Mouse (Mus musculus) neural tube, embryonic 11.5 days (tissue): ENCODE measurements around the gene Stx16. TPM values are rescaled to one million over a fixed set of nuclear protein-coding genes. Genes with fewer than 3 reads are reported as not detected.
A peak's percentile ranks its signal among the peaks of the same experiment; 100 is the strongest.

ENCODE experiments used
- ATAC-seq: fragments of 200-750 bp; cut with Nextera tagmentation; 2 replicates; pipeline ENCODE4 v1.8.0; 2017; ENCODE audit warnings: moderate number of reproducible peaks, mild to moderate bottlenecking, moderate TSS enrichment, moderate library complexity; ENCODE audit not compliant: insufficient read depth, low FRiP score, low TSS enrichment
- DNase-seq: peaks from one replicate; pipeline ENCODE4 v3.0.0-alpha.2; 2015; ENCODE audit warnings: low spot score
- H3K27ac ChIP-seq: fragments of 300-500 bp; sonication (generic); 2 replicates; pipeline ENCODE4 v1.5.1; 2014; ENCODE audit warnings: low read depth, mild to moderate bottlenecking, low read length
- H3K27me3 ChIP-seq: fragments of 300-500 bp; sonication (generic); 2 replicates; pipeline ENCODE4 v1.6.1; 2014; ENCODE audit warnings: mild to moderate bottlenecking, low read length, mixed read lengths; ENCODE audit not compliant: control insufficient read depth, insufficient read depth
- H3K36me3 ChIP-seq: fragments of 300-500 bp; sonication (generic); 2 replicates; pipeline ENCODE4 v1.6.1; 2014; ENCODE audit warnings: mild to moderate bottlenecking, low read length, moderate library complexity, mixed read lengths; ENCODE audit not compliant: control insufficient read depth, insufficient read depth
- H3K4me1 ChIP-seq: fragments of 300-500 bp; sonication (generic); 2 replicates; pipeline ENCODE4 v1.6.1; 2014; ENCODE audit warnings: low read length, mixed read lengths; ENCODE audit not compliant: control insufficient read depth, insufficient read depth
- H3K4me2 ChIP-seq: fragments of 300-500 bp; sonication (generic); 2 replicates; pipeline ENCODE4 v1.6.1; 2014; ENCODE audit warnings: low read depth, mild to moderate bottlenecking, moderate library complexity
- H3K4me3 ChIP-seq: fragments of 300-500 bp; sonication (generic); 2 replicates; pipeline ENCODE4 v1.5.1; 2014; ENCODE audit warnings: low read depth, low read length
- H3K9ac ChIP-seq: fragments of 300-500 bp; sonication (generic); 2 replicates; pipeline ENCODE4 v1.6.1; 2014; ENCODE audit warnings: mild to moderate bottlenecking, low read length
- H3K9me3 ChIP-seq: fragments of 300-500 bp; sonication (generic); 2 replicates; pipeline ENCODE4 v1.6.1; 2016; ENCODE audit warnings: low read length; ENCODE audit not compliant: control insufficient read depth
- WGBS: fragments of 180-500 bp; shearing (Covaris S2); extraction: QIAGEN DNeasy Blood & Tissue Kit; methylation state at CpG from one replicate; pipeline ENCODE4 v1.1.7; 2014; 5-methylcytosine and 5-hydroxymethylcytosine counted together
- polyA plus RNA-seq: library from polyadenylated mRNA; unstranded; fragments of >200 nt; fragmentation: Nextera tagmentation; extraction: Ambion mirVana; gene quantifications from 2 replicates; pipeline ENCODE4 v1.2.1, GENCODE M21; 2014

The Stx16 gene
- polyA plus RNA-seq, result 8.4 and 9.8 TPM in 2 replicates

DNA sequence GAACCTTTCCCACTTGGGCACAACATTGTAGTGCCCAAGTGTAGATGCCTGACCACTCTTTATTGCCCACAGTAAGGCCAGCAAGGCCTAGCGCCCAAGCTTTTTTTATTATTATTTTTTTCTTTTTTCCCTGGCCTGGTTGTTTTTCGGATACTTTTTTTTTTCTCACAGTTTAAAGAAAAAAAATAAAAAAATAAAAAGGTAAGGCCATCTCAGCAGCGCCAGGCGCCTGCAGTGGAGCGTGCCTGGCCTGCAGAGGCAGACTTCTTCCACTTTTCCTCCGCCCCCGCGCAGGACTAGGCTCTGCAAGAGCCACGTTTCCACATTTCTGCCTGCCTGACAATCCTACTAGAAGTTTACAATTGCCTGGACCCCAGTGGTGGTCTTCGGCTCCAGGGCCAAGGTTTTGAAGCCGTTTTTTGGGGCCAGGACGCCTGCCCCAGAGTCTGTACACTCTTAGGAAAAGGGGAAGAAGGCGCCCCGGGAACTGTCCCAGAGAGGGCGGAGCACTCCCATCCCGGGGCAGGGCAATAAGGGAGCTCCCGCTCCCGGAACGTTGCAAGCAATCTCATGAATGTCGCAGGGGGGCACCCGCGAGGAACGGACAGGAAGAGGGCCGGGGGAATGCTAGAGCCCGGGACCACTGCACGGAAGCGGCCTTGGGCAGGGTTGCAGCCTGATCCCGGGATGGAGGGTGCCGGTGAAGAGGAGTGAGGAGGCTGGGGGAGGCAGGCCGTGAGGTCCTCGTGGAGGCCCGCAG, at the start of gene Stx16:
TSS of gene Stx16 (plus strand) at position 636 of the 760 bp plus-strand sequence.
- under 1% methylated on average over 32 of the region's 32 CpGs for WGBS
- no peaks in the 10 kb centered on the region for H3K36me3 ChIP-seq

DNA sequence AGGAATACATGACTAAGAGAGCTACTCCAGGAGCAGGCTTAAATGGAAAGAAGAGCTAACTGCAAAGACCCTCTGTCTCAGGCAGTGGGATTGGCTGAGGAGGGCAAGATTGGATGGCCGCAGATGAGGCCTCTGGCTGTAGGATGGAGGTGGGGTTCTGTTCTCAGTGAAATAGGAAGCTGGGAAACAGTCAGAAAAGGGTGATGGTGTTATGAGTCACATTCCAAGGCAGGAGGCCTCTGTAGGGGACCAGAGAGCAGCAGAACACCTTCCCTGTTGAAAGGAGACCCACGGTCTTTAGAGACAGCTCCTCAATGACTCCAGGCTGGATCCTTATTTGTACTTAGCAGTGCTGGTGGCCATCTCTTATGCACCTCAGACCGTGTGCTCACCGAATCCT, 49.7 kb upstream of the Stx16 start:
- Histone ChIP-seq H3K9me3 (no peaks in the 10 kb centered on the region), H3K36me3 (no peaks in the 10 kb centered on the region), H3K4me1 (no peaks in the 10 kb centered on the region), H3K4me2 (no peak overlapping the region), H3K9ac (no peak overlapping the region), H3K27ac (no peak overlapping the region), H3K4me3 (no peak overlapping the region), H3K27me3 (no peaks in the 10 kb centered on the region)
- ATAC-seq (no peak), DNase-seq (peak; percentile 4)
- WGBS, result 84% methylated on average over 4 of the region's 4 CpGs

More for the DNA sequence above, at the start of gene Stx16:
- Histone ChIP-seq H3K27ac (peak within 1 kb of the TSS; percentile 91), H3K9me3 (no peaks in the 10 kb centered on the region), H3K9ac (peak within 1 kb of the TSS; percentile 77), H3K4me1 (peaks cover 19% of the 10 kb centered on the region), H3K27me3 (no peaks in the 10 kb centered on the region), H3K4me3 (peak within 1 kb of the TSS; percentile 73), H3K4me2 (peak within 1 kb of the TSS; percentile 94)
- ATAC-seq, result peak; percentile 83
- peak; percentile 93 for DNase-seq

DNA sequence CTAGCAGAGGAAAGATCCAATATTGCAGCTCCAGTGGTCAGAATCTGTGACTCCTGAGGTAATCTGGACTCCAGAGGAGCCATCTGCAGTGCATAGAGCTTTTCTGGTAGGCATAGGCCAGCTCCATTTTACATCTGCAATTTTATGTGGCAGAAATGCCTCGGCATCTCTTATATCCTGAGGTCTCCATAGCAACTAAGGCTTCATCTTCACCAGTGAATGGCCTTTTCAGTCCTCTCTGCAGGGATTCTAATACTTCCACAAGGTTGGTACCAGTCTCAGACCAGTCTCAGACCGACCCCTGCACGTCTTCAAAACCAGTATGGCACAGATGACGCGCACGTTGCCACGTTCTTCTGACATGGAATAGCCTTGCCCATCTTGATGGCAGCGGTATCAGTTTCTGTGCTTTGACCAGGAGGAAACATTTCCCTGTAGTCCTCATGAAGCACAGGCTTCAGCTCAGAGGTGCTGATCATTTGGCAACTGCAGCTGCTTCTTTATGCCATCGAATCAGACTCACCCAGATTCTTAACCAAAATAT, 42.8 kb upstream of the Stx16 start:
- no peaks in the 10 kb centered on the region for H3K4me1 ChIP-seq
- WGBS, result 79% methylated on average over 9 of the region's 9 CpGs
- H3K36me3 ChIP-seq, result no peaks in the 10 kb centered on the region
- ATAC-seq, result no peak
- H3K27me3 ChIP-seq, result no peaks in the 10 kb centered on the region
- no peak overlapping the region for H3K4me2 ChIP-seq
- no peaks in the 10 kb centered on the region for H3K9me3 ChIP-seq
- no peak overlapping the region for H3K9ac ChIP-seq
- DNase-seq, result no peak
- no peak overlapping the region for H3K4me3 ChIP-seq
- H3K27ac ChIP-seq, result no peak overlapping the region

DNA sequence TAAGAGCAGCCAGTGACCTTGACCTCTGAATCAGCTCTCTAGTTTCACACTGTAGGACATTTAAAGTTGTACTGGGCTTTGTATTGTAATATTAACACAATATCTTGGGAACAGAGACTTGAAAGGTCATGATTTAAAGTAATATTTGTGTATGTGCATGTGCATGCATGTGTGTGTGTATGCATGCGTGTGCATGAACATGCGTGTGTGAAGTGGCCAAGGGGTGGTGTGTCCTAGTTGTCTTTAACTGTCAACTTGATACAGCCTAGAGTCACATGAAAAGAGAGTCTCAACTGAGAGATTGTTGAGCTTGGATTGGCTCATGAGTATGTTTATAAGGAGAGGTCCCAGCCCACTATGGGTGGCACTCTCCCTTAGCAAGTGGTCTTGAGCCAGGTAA, 28.5 kb upstream of the Stx16 start:
- Histone ChIP-seq H3K9ac (no peak overlapping the region), H3K9me3 (no peaks in the 10 kb centered on the region), H3K4me2 (no peak overlapping the region), H3K27me3 (no peaks in the 10 kb centered on the region), H3K36me3 (no peaks in the 10 kb centered on the region), H3K4me1 (peaks cover 28% of the 10 kb centered on the region), H3K27ac (no peak overlapping the region), H3K4me3 (no peak overlapping the region)
- DNase-seq (no peak), ATAC-seq (no peak)
- WGBS, result 100% methylated on average over 2 of the region's 2 CpGs

DNA sequence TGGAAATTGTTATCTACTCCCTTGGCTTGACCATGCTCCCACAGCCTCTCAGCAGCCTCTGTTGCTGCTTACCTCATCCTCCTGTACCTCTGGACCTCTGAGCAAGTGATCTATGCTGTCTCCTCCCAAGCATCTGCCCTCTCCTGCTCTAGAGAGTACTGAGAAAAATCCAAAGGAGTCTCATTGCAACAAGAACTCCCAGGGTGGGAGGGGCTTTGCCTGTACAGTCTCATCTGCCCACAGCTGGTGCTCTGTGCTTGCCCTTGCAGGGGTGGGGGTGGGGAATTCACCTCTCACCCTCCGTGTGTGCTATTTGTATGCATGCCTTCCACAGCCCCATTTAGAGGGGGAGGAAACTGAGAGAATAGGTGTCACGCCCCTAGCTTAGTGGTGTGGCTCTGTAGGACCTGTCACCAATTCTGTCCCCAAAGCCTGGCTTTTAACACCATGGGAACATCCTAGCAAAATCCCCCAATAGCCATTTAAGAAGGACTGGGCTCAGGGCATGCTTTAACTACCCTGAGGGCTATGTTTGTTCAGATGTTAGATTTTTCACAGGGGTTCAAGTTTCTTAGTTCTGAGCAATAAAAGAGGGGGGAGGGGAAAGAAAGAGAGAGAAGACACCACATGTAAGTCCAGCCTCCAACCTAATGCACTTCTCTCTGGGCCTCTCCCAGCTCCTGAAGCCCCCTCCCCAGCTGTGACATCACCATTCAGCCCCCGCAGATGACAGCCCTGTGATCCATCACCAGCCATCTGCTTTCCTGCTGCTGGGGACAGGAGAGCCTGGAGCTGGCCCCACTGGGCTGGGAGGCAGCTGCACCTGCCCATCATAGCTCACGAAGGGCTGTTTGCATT, 26.4 kb upstream of the Stx16 start:
- no peak overlapping the region for H3K4me3 ChIP-seq
- WGBS, result under 1% methylated on average over 4 of the region's 4 CpGs
- no peaks in the 10 kb centered on the region for H3K27me3 ChIP-seq
- DNase-seq (peak; percentile 88), ATAC-seq (peak; percentile 89)
- H3K9me3 ChIP-seq, result no peaks in the 10 kb centered on the region
- H3K27ac ChIP-seq, result peak overlapping the region; percentile 93
- H3K4me2 ChIP-seq, result peak overlapping the region; percentile 19
- H3K36me3 ChIP-seq, result no peaks in the 10 kb centered on the region
- H3K4me1 ChIP-seq, result peaks cover 28% of the 10 kb centered on the region
- no peak overlapping the region for H3K9ac ChIP-seq

DNA sequence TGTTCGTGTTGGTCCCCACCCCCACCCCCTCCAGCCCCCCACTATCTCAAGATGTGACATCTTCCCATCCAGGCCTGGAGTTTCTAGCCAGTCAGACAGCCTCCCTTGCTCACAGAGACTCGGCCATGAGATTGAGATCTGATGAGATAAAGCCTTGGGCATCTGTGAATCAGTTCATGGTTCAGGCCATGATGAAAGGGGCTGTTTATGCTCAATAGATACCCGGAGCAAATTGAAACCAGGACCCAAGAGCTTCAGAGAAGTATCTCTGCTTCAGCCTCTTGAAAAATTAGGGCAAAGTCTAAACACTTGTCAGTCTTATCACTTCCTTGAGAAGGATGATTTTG, 25.8 kb upstream of the Stx16 start:
- peak overlapping the region; percentile 93 for H3K27ac ChIP-seq
- no peak overlapping the region for H3K9ac ChIP-seq
- no peak overlapping the region for H3K4me3 ChIP-seq
- no peak for DNase-seq
- H3K9me3 ChIP-seq, result no peaks in the 10 kb centered on the region
- H3K36me3 ChIP-seq, result no peaks in the 10 kb centered on the region
- no peak for ATAC-seq
- peaks cover 28% of the 10 kb centered on the region for H3K4me1 ChIP-seq
- 0 out of 2 replicates have a peak overlapping the region, but pooled peaks have one; percentile 1 for H3K4me2 ChIP-seq
- no peaks in the 10 kb centered on the region for H3K27me3 ChIP-seq
- WGBS, result 4% methylated on average over 3 of the region's 3 CpGs

DNA sequence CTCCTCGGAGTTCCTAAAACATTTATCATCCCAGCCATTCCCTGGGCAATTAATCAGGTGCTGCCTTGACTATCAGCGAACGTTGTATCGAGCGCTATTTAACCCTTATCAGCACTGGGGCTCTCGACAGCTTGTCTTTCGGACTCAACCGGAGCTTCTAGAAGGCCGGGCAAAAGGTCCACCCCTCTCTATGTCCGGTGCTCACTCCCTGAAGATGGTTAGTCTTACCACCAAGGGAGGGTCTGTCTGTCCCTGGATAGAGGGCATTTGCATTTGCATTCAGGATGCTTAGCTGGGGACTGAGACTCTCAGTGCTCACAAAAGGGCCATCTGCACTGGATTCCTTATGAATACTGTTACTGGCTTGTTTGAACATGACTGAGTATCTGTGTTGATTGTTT, 25.0 kb upstream of the Stx16 start:
- Histone ChIP-seq H3K4me3 (no peak overlapping the region), H3K9ac (no peak overlapping the region), H3K4me1 (peaks cover 28% of the 10 kb centered on the region), H3K9me3 (no peaks in the 10 kb centered on the region), H3K27me3 (no peaks in the 10 kb centered on the region), H3K4me2 (peak overlapping the region; percentile 15; the same call in 1 of the 2 replicates), H3K27ac (peak overlapping the region; percentile 93), H3K36me3 (no peaks in the 10 kb centered on the region)
- ATAC-seq, result peak; percentile 49
- DNase-seq, result peak; percentile 64
- 3% methylated on average over 10 of the region's 10 CpGs for WGBS

DNA sequence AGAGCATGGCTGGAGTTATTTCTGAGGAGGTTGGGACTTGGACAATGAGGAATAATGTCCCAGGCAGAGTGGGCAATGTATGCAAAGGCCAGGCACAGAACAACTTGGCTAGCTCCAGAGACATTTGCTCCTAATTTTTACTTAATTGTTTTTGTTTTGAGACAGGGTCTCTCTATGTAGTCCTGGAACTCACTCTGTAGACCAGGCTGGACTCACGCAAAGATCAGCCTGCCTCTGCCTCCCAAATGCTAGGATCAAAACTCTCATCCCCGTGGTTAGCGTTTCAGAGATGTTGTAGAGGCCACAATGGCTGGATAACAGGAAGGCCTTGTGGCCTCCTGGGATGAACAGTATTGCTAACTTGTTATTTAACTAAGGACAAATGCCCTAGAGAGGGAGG, 21.6 kb upstream of the Stx16 start:
- no peak overlapping the region for H3K9ac ChIP-seq
- H3K27ac ChIP-seq, result no peak overlapping the region
- H3K27me3 ChIP-seq, result no peaks in the 10 kb centered on the region
- H3K9me3 ChIP-seq, result no peaks in the 10 kb centered on the region
- H3K4me3 ChIP-seq, result no peak overlapping the region
- ATAC-seq, result no peak
- DNase-seq, result no peak
- no peaks in the 10 kb centered on the region for H3K36me3 ChIP-seq
- no peak overlapping the region for H3K4me2 ChIP-seq
- 90% methylated on average over 3 of the region's 3 CpGs for WGBS
- peaks cover 21% of the 10 kb centered on the region for H3K4me1 ChIP-seq
